Mouse (Mus musculus): ENCODE results near the gene Zfp90. TPM values are rescaled to one million over a fixed set of nuclear protein-coding genes. Genes with fewer than 3 reads are reported as not detected.

Zfp90 gene
- polyA plus RNA-seq (2014; fragmentation: Nextera tagmentation; extraction: Ambion mirVana), result 14.3 and 14.4 TPM in 2 replicates

GRCm38 (mm10) chr8:106415182-106415971 is at the start of gene Zfp90:
Gene Zfp90, plus strand, starts transcription at chr8:106415327.
- Histone ChIP-seq H3K27me3 (ENCODE audit: control insufficient read depth, insufficient read depth, low read length) (no peaks in the 10 kb centered on the region), H3K4me3 (ENCODE audit: control insufficient read depth in 1 of 2, insufficient read depth in 1 of 2, low read depth in 1 of 2, low read length in 2 of 2) (peak within 1 kb of the TSS; percentile 78 to 82), H3K4me2 (ENCODE audit: low read length) (peak within 1 kb of the TSS; percentile 79), H3K9me3 (ENCODE audit: control insufficient read depth, low read length) (no peaks in the 10 kb centered on the region), H3K36me3 (ENCODE audit: control insufficient read depth, insufficient read depth, low read length) (peaks cover 23% of the 10 kb centered on the region), H3K4me1 (ENCODE audit: control insufficient read depth in 2 of 2, insufficient read depth in 2 of 2, low read length in 2 of 2) (peaks cover 0 to 11% of the 10 kb centered on the region in 2 experiments; a peak in 3 of 4 replicates), H3K9ac (ENCODE audit: low read length) (peak within 1 kb of the TSS; percentile 79), H3K27ac (replicated peaks in 1 of 2; ENCODE audit: control insufficient read depth in 1 of 2, insufficient read depth in 1 of 2, low read depth in 2 of 2, low read length in 2 of 2) (peak within 1 kb of the TSS; percentile 95 to 99)
- under 1% methylated on average over 46 of the region's 46 CpGs for WGBS
- peak; percentile 93 for ATAC-seq (ENCODE audit: insufficient number of reproducible peaks, insufficient read depth, low FRiP score, low read depth)

GRCm38 (mm10) chr8:106368501-106368900 is 46.6 kb upstream of the Zfp90 start:
- Histone ChIP-seq H3K9ac (ENCODE audit: low read length) (no peak overlapping the region), H3K27me3 (ENCODE audit: control insufficient read depth, insufficient read depth, low read length) (no peaks in the 10 kb centered on the region), H3K4me2 (ENCODE audit: low read length) (no peak overlapping the region), H3K4me3 (ENCODE audit: control insufficient read depth in 1 of 2, insufficient read depth in 1 of 2, low read depth in 1 of 2, low read length in 2 of 2) (no peak overlapping the region), H3K4me1 (ENCODE audit: control insufficient read depth in 2 of 2, insufficient read depth in 2 of 2, low read length in 2 of 2) (no peaks in the 10 kb centered on the region), H3K9me3 (ENCODE audit: control insufficient read depth, low read length) (no peaks in the 10 kb centered on the region), H3K36me3 (ENCODE audit: control insufficient read depth, insufficient read depth, low read length) (no peaks in the 10 kb centered on the region), H3K27ac (replicated peaks in 1 of 2; ENCODE audit: control insufficient read depth in 1 of 2, insufficient read depth in 1 of 2, low read depth in 2 of 2, low read length in 2 of 2) (no peak overlapping the region)
- ATAC-seq (ENCODE audit: insufficient number of reproducible peaks, insufficient read depth, low FRiP score, low read depth), result no peak
- 56% methylated on average over 3 of the region's 3 CpGs for WGBS

GRCm38 (mm10) chr8:106369069-106369468 is 46.1 kb upstream of the Zfp90 start:
- H3K36me3 ChIP-seq (ENCODE audit: control insufficient read depth, insufficient read depth, low read length), result no peaks in the 10 kb centered on the region
- WGBS, result 79% methylated on average over 7 of the region's 7 CpGs
- no peak overlapping the region for H3K4me2 ChIP-seq (ENCODE audit: low read length)
- H3K9ac ChIP-seq (ENCODE audit: low read length), result no peak overlapping the region
- no peak for ATAC-seq (ENCODE audit: insufficient number of reproducible peaks, insufficient read depth, low FRiP score, low read depth)
- no peaks in the 10 kb centered on the region for H3K9me3 ChIP-seq (ENCODE audit: control insufficient read depth, low read length)
- no peak overlapping the region for H3K4me3 ChIP-seq (ENCODE audit: control insufficient read depth in 1 of 2, insufficient read depth in 1 of 2, low read depth in 1 of 2, low read length in 2 of 2)
- H3K4me1 ChIP-seq (ENCODE audit: control insufficient read depth in 2 of 2, insufficient read depth in 2 of 2, low read length in 2 of 2), result no peaks in the 10 kb centered on the region
- no peaks in the 10 kb centered on the region for H3K27me3 ChIP-seq (ENCODE audit: control insufficient read depth, insufficient read depth, low read length)
- H3K27ac ChIP-seq (replicated peaks in 1 of 2; ENCODE audit: control insufficient read depth in 1 of 2, insufficient read depth in 1 of 2, low read depth in 2 of 2, low read length in 2 of 2), result no peak overlapping the region

- ATAC-seq (ENCODE audit: insufficient number of reproducible peaks, insufficient read depth, low FRiP score, low read depth), result no peak
- Histone ChIP-seq H3K4me2 (ENCODE audit: low read length) (no peak overlapping the region), H3K9me3 (ENCODE audit: control insufficient read depth, low read length) (no peaks in the 10 kb centered on the region), H3K4me1 (ENCODE audit: control insufficient read depth in 2 of 2, insufficient read depth in 2 of 2, low read length in 2 of 2) (peaks cover 12% of the 10 kb centered on the region in 2 experiments), H3K27me3 (ENCODE audit: control insufficient read depth, insufficient read depth, low read length) (no peaks in the 10 kb centered on the region), H3K9ac (ENCODE audit: low read length) (no peak overlapping the region), H3K36me3 (ENCODE audit: control insufficient read depth, insufficient read depth, low read length) (no peaks in the 10 kb centered on the region), H3K4me3 (ENCODE audit: control insufficient read depth in 1 of 2, insufficient read depth in 1 of 2, low read depth in 1 of 2, low read length in 2 of 2) (no peak overlapping the region), H3K27ac (replicated peaks in 1 of 2; ENCODE audit: control insufficient read depth in 1 of 2, insufficient read depth in 1 of 2, low read depth in 2 of 2, low read length in 2 of 2) (no peak overlapping the region)
- 67% methylated on average over 7 of the region's 7 CpGs for WGBS
These were observed 39.2 kb upstream of the Zfp90 start for GRCm38 (mm10) chr8:106375957-106376356.

GRCm38 (mm10) chr8:106376862-106377261 is 38.3 kb upstream of the Zfp90 start:
- no peak overlapping the region for H3K4me3 ChIP-seq (ENCODE audit: control insufficient read depth in 1 of 2, insufficient read depth in 1 of 2, low read depth in 1 of 2, low read length in 2 of 2)

GRCm38 (mm10) chr8:106378501-106379048 is 36.6 kb upstream of the Zfp90 start:
- Histone ChIP-seq H3K9ac (ENCODE audit: low read length) (no peak overlapping the region), H3K4me3 (ENCODE audit: control insufficient read depth in 1 of 2, insufficient read depth in 1 of 2, low read depth in 1 of 2, low read length in 2 of 2) (no peak overlapping the region), H3K9me3 (ENCODE audit: control insufficient read depth, low read length) (no peaks in the 10 kb centered on the region), H3K4me2 (ENCODE audit: low read length) (peak overlapping the region; percentile 3; the same call in 1 of the 2 replicates), H3K27me3 (ENCODE audit: control insufficient read depth, insufficient read depth, low read length) (no peaks in the 10 kb centered on the region), H3K27ac (replicated peaks in 1 of 2; ENCODE audit: control insufficient read depth in 1 of 2, insufficient read depth in 1 of 2, low read depth in 2 of 2, low read length in 2 of 2) (peak overlapping the region; percentile 13 to 52; a peak in 2 of 4 replicates), H3K4me1 (ENCODE audit: control insufficient read depth in 2 of 2, insufficient read depth in 2 of 2, low read length in 2 of 2) (peaks cover 12% of the 10 kb centered on the region in 2 experiments), H3K36me3 (ENCODE audit: control insufficient read depth, insufficient read depth, low read length) (no peaks in the 10 kb centered on the region)
- peak; percentile 63 for ATAC-seq (ENCODE audit: insufficient number of reproducible peaks, insufficient read depth, low FRiP score, low read depth)
- 23% methylated on average over 6 of the region's 7 CpGs for WGBS

More at GRCm38 (mm10) chr8:106376862-106377261, 38.3 kb upstream of the Zfp90 start:
- Histone ChIP-seq H3K36me3 (ENCODE audit: control insufficient read depth, insufficient read depth, low read length) (no peaks in the 10 kb centered on the region), H3K27ac (replicated peaks in 1 of 2; ENCODE audit: control insufficient read depth in 1 of 2, insufficient read depth in 1 of 2, low read depth in 2 of 2, low read length in 2 of 2) (no peak overlapping the region), H3K4me2 (ENCODE audit: low read length) (no peak overlapping the region), H3K9me3 (ENCODE audit: control insufficient read depth, low read length) (no peaks in the 10 kb centered on the region), H3K4me1 (ENCODE audit: control insufficient read depth in 2 of 2, insufficient read depth in 2 of 2, low read length in 2 of 2) (peaks cover 12% of the 10 kb centered on the region in 2 experiments), H3K27me3 (ENCODE audit: control insufficient read depth, insufficient read depth, low read length) (no peaks in the 10 kb centered on the region), H3K9ac (ENCODE audit: low read length) (no peak overlapping the region)
- 21% methylated on average over 9 of the region's 9 CpGs for WGBS
- no peak for ATAC-seq (ENCODE audit: insufficient number of reproducible peaks, insufficient read depth, low FRiP score, low read depth)

- no peaks in the 10 kb centered on the region for H3K36me3 ChIP-seq (ENCODE audit: control insufficient read depth, insufficient read depth, low read length)
- 72% methylated on average over 5 of the region's 5 CpGs for WGBS
- no peak overlapping the region for H3K4me2 ChIP-seq (ENCODE audit: low read length)
- no peaks in the 10 kb centered on the region for H3K9me3 ChIP-seq (ENCODE audit: control insufficient read depth, low read length)
- H3K27ac ChIP-seq (replicated peaks in 1 of 2; ENCODE audit: control insufficient read depth in 1 of 2, insufficient read depth in 1 of 2, low read depth in 2 of 2, low read length in 2 of 2), result no peak overlapping the region; a peak in 2 of 4 replicates
- no peak overlapping the region for H3K9ac ChIP-seq (ENCODE audit: low read length)
- H3K4me1 ChIP-seq (ENCODE audit: control insufficient read depth in 2 of 2, insufficient read depth in 2 of 2, low read length in 2 of 2), result peaks cover 12% of the 10 kb centered on the region in 2 experiments
- ATAC-seq (ENCODE audit: insufficient number of reproducible peaks, insufficient read depth, low FRiP score, low read depth), result no peak
- no peak overlapping the region for H3K4me3 ChIP-seq (ENCODE audit: control insufficient read depth in 1 of 2, insufficient read depth in 1 of 2, low read depth in 1 of 2, low read length in 2 of 2)
- H3K27me3 ChIP-seq (ENCODE audit: control insufficient read depth, insufficient read depth, low read length), result no peaks in the 10 kb centered on the region
These were observed 35.8 kb upstream of the Zfp90 start for GRCm38 (mm10) chr8:106379357-106379756.

All from heart, embryonic 14.5 days (tissue).